13 mouse cellular contexts compared by ENCODE assay signal in genomic region chr9:83599505-83599904, GRCm38 (mm10). TPM values are rescaled to one million over a fixed set of nuclear protein-coding genes. Genes with fewer than 3 reads are reported as not detected.
DNase-seq lines count a peak whose midpoint lies in the region; TF ChIP-seq lines count a peak whose summit lies in the region.
"Had no signal": no experiment of that assay in that cellular context is flagged by ENCODE, and none has a peak within 500 bp of the region (broad histone marks: within the 10 kb centered on the region; RNA-seq: fewer than 3 reads in every experiment).

No protein-coding gene starts in this region.

- 31% methylated on average over 6 of the region's 6 CpGs for WGBS in olfactory bulb, adult 2 months

- H3K4me3 ChIP-seq in olfactory bulb, adult 2 months (ENCODE audit: insufficient read depth, low read depth, low read length): no peak overlapping the region
- H3K4me3 ChIP-seq in layer of hippocampus, adult 2 months: no peak overlapping the region
- H3K4me3 ChIP-seq: embryonic facial prominence, embryonic 15.5 days; hindbrain, embryonic 12.5 days; limb, embryonic 15.5 days; neural tube, embryonic 13.5 days had no signal

- no peak for TF ChIP-seq POLR2A in olfactory bulb, adult 2 months (IDR thresholded peaks at IDR 0.05; ENCODE audit: insufficient read depth, low read depth, low read length)

- peak overlapping the region; percentile 26; the same call in 1 of the 2 replicates for H3K27ac ChIP-seq in olfactory bulb, adult 2 months (ENCODE audit: insufficient read depth, low read depth, low read length)
- no peak overlapping the region for H3K27ac ChIP-seq in layer of hippocampus, adult 2 months
- H3K27ac ChIP-seq: embryonic facial prominence, embryonic 15.5 days; hindbrain, embryonic 12.5 days; limb, embryonic 15.5 days; neural tube, embryonic 13.5 days had no signal

- no peak for TF ChIP-seq CTCF in olfactory bulb, adult 2 months (IDR thresholded peaks at IDR 0.05; ENCODE audit: insufficient read depth, low read depth, low read length)
- TF ChIP-seq CTCF in layer of hippocampus, adult 2 months (conservative IDR thresholded peaks at IDR 0.05): no peak

- peaks cover 22% of the 10 kb centered on the region for H3K4me1 ChIP-seq in olfactory bulb, adult 2 months (ENCODE audit: control insufficient read depth, insufficient read depth, low read length)
- H3K4me1 ChIP-seq: limb, embryonic 15.5 days had no signal

- DNase-seq in cerebellum, adult 18-20 months: peak; percentile 25 to 28
- DNase-seq in cerebellum, postnatal 4 days (ENCODE audit: low spot score in 2 of 2): no peak
- DNase-seq in kidney, postnatal 10 days: peak; percentile 47
- DNase-seq in kidney, adult 9 months: no peak
- peak; percentile 30 for DNase-seq in right cerebral cortex, postnatal 4 days
- no peak for DNase-seq in right cerebral cortex, postnatal 25 days
- DNase-seq in layer of hippocampus, adult 2 months (ENCODE audit: low spot score in 2 of 2): no peak

RNA-seq across cellular contexts. Expression of gene Sh3bgrl2, which starts 51.4 kb away (rescaled TPM):
- not detected in 2 replicates for polyA plus RNA-seq in olfactory bulb, adult 2 months (2012; ENCODE audit: insufficient read depth, insufficient read length, low replicate concordance, missing spikeins)
- 10 to 100 TPM; 26.1 to 28.7 TPM for total RNA-seq in layer of hippocampus, adult 2 months (2021)
- polyA plus RNA-seq: G1E had no signal

Comparison
In these comparisons a context has a peak if more than half of its experiments do, and no peak if none do; other contexts are left out.
1. DNase-seq: peak in cerebellum, adult 18-20 months (2 of 2), kidney, postnatal 10 days (single experiment) and right cerebral cortex, postnatal 4 days (single experiment); none in cerebellum, postnatal 4 days (0 of 2), kidney, adult 9 months (single experiment), right cerebral cortex, postnatal 25 days (single experiment) and layer of hippocampus, adult 2 months (0 of 2).